Mouse (Mus musculus) kidney, adult 11 months (tissue): ENCODE measurements around the gene Rnf41.

Source experiments
- DNase-seq: peaks from one replicate; pipeline ENCODE4 v3.0.0; 2022

The Rnf41 gene

GRCm38 (mm10) chr10:128488776-128489175 lies 77.3 kb downstream of the Rnf41 start:
- no peak for DNase-seq

GRCm38 (mm10) chr10:128489380-128489779 lies 77.9 kb downstream of the Rnf41 start:
- no peak for DNase-seq

DNA sequence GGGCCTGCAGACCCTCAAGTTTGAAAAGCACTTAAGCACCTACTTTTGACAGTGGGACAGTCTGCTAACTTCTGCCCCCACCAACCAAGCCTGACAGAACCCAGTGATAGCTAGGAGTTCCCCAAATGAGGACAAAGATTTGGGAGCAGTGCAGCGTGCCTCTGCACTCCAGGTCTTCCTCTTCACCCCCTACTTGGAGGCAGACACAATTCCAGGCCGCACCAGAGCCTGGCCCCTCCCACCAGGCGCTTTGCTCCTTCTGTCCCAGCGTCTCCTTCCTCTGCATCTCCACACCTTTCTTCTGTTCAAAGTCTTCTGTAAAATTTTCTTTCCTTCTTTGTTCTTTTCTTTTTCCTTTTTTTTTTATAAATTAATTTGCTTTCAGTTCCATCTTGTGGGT lies 78.3 kb downstream of the Rnf41 start:
- no peak for DNase-seq

DNA sequence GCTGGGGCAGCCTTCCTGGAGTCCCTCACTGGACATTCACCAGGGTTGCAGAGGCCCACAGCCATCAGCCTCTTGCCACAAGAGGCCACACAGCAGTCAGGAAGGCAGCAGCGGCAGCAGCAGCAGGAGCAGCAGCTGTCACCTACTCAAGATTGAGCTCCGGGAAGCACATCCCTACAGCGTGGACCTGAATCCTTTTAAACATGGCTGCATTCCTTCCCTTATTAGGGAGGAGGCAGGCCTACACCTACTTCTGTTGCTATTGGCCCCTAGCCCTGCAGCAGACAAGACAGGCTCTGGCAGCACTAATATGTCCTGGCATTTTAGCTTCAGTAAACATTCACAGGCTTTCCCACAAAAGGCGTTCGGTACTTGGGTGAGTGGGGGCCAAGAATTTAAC lies 78.8 kb downstream of the Rnf41 start:
- peak; percentile 29 for DNase-seq

GRCm38 (mm10) chr10:128490912-128491311 lies 79.5 kb downstream of the Rnf41 start:
- no peak for DNase-seq
